Mouse (Mus musculus): ENCODE measurements around the gene Pik3ip1. TPM values are rescaled to one million over a fixed set of nuclear protein-coding genes. Genes with fewer than 3 reads are reported as not detected.

Gene Pik3ip1
- 31.3 TPM for polyA plus RNA-seq (2014; fragmentation: Illumina TruSeq; extraction: RNeasy Lipid Tissue Mini Kit (QIAGEN cat#74804); ENCODE audit: low read depth, low replicate concordance)

DNA sequence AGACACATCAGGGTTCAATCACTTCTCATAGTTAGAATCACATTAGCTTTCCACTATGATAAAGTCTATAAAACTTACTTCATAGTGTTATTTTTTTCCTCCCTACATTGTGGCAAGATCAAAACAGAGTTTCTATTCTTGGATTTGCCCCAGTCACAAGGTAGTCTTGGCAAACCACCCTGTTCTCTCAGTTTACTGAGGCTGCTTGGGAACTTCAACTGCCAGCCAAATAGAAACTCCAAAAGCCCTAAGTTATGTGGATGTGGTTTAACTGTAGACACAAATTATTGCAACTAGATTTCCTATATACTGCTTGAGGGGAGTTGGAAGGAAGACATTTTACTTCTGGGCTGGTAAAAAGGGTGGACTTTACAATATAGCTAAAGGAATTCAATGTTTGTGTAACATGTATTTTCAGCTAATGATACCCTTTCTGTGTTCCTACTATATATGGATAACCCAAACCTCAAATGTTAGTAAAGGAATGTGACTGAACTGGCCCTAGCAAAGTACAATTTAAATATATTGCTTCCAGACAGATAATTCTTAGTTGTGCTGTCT, at the start of gene Pik3ip1:
Gene Pik3ip1, plus strand, starts transcription at position 511 of the 561 bp plus-strand sequence.

DNA sequence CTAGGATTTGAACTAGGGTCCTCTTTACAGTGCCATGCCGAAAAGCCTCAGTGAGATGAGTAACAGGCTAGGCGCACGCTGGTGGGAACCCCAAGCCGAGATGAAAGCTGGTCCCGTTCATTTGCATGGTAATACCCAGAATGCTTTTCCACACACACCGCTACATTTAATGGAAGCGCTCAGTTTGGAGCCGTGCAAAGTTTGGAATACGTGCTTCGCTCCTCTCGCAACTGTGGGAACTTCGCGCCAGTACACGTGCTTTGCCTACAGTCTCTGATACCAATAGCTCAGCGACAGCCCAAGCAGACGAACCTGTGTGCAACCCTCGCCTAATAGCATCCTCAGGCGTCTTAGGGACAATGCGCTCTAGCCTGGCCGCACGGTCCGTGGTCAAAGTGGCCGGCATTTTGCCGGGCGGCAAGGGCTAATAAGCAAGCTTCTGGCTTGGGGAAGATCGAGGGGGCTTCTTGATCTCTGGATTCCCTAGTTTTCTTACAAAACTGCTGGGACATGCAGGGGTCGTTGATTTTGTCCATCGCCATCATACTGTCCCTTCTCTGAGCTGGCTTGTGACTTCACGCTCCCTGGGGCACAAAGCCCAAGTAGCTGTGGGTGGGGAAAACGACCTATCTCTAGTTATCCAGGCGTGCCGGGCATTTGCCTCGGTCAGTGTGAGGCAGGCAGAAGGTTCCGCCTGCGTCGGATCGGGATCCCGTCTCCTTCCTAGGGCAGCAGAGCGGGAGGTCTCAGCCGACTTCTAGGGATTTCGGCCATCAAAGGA, 41.5 kb upstream of the Pik3ip1 start, which contains the start of gene Patz1:
Gene Patz1, plus strand, starts transcription at position 354 of the 781 bp plus-strand sequence.

Other genes starting within 250 kb of the Pik3ip1 start
- 8.3 TPM for gene Sfi1, start 136.9 kb upstream of the Pik3ip1 start, polyA plus RNA-seq (2014; fragmentation: Illumina TruSeq; extraction: RNeasy Lipid Tissue Mini Kit (QIAGEN cat#74804); ENCODE audit: low read depth, low replicate concordance)
- gene Eif4enif1, start 128.0 kb upstream of the Pik3ip1 start, polyA plus RNA-seq (2014; fragmentation: Illumina TruSeq; extraction: RNeasy Lipid Tissue Mini Kit (QIAGEN cat#74804); ENCODE audit: low read depth, low replicate concordance): 40.2 TPM
- 58.2 TPM for gene Drg1, start 64.0 kb upstream of the Pik3ip1 start, polyA plus RNA-seq (2014; fragmentation: Illumina TruSeq; extraction: RNeasy Lipid Tissue Mini Kit (QIAGEN cat#74804); ENCODE audit: low read depth, low replicate concordance)
- gene Patz1, start 41.5 kb upstream of the Pik3ip1 start, polyA plus RNA-seq (2014; fragmentation: Illumina TruSeq; extraction: RNeasy Lipid Tissue Mini Kit (QIAGEN cat#74804); ENCODE audit: low read depth, low replicate concordance): 17.8 TPM
- 24.7 TPM for gene Limk2, start 78.8 kb downstream of the Pik3ip1 start, polyA plus RNA-seq (2014; fragmentation: Illumina TruSeq; extraction: RNeasy Lipid Tissue Mini Kit (QIAGEN cat#74804); ENCODE audit: low read depth, low replicate concordance)
- 21.7 TPM for gene Rnf185, start 122.0 kb downstream of the Pik3ip1 start, polyA plus RNA-seq (2014; fragmentation: Illumina TruSeq; extraction: RNeasy Lipid Tissue Mini Kit (QIAGEN cat#74804); ENCODE audit: low read depth, low replicate concordance)
- 0.34 TPM for gene Pla2g3, start 157.9 kb downstream of the Pik3ip1 start, polyA plus RNA-seq (2014; fragmentation: Illumina TruSeq; extraction: RNeasy Lipid Tissue Mini Kit (QIAGEN cat#74804); ENCODE audit: low read depth, low replicate concordance)
- 22.5 TPM for gene Inpp5j, start 174.4 kb downstream of the Pik3ip1 start, polyA plus RNA-seq (2014; fragmentation: Illumina TruSeq; extraction: RNeasy Lipid Tissue Mini Kit (QIAGEN cat#74804); ENCODE audit: low read depth, low replicate concordance)
- gene Selenom, start 184.3 kb downstream of the Pik3ip1 start, polyA plus RNA-seq (2014; fragmentation: Illumina TruSeq; extraction: RNeasy Lipid Tissue Mini Kit (QIAGEN cat#74804); ENCODE audit: low read depth, low replicate concordance): 88.3 TPM
- gene Smtn, start 210.2 kb downstream of the Pik3ip1 start, polyA plus RNA-seq (2014; fragmentation: Illumina TruSeq; extraction: RNeasy Lipid Tissue Mini Kit (QIAGEN cat#74804); ENCODE audit: low read depth, low replicate concordance): 197 TPM

Measured in heart, adult 10 weeks (tissue).